Mouse (Mus musculus) thymus, postnatal 4 days (tissue): ENCODE measurements at regions not wholly inside any gene's neighbourhood (a gene's known extent, or its start where the extent isn't known, plus 50 kb on each side); places are given as distances from the start of the nearest gene placed in this dataset.
"Not testable (repeated sequence)": the region's sequence is repeated elsewhere in the genome, so short reads cannot be mapped to it uniquely, and the experiment has no call there.

ENCODE experiments used
- DNase-seq: peaks from one replicate; pipeline ENCODE4 v3.0.0; 2021

GRCm38 (mm10) chr12:109749711-109750243, 149.6 kb upstream of the Rtl1 start:
- DNase-seq, result peak; percentile 69

GRCm38 (mm10) chr12:109754986-109755385, 154.9 kb upstream of the Rtl1 start:
- DNase-seq, result no peak

GRCm38 (mm10) chr12:109764293-109764692, 164.2 kb upstream of the Rtl1 start:
- no peak for DNase-seq

- DNase-seq, result not testable (repeated sequence)
Measured at GRCm38 (mm10) chr12:109766602-109767001, 166.5 kb upstream of the Rtl1 start.

GRCm38 (mm10) chr12:109772543-109772942, 172.4 kb upstream of the Rtl1 start:
- DNase-seq, result no peak

- no peak for DNase-seq
Measured at GRCm38 (mm10) chr12:109773909-109774313, 173.8 kb upstream of the Rtl1 start.

- DNase-seq, result no peak
Measured at GRCm38 (mm10) chr12:109798846-109799245, 198.7 kb upstream of the Rtl1 start.

GRCm38 (mm10) chr12:109799395-109799794, 199.3 kb upstream of the Rtl1 start:
- no peak for DNase-seq

GRCm38 (mm10) chr12:109827241-109827915, 227.2 kb upstream of the Rtl1 start:
- DNase-seq, result no peak

GRCm38 (mm10) chr12:109830303-109831020, 230.3 kb upstream of the Rtl1 start:
- DNase-seq, result peak; percentile 40

GRCm38 (mm10) chr12:109832964-109833363, 232.8 kb upstream of the Rtl1 start:
- no peak for DNase-seq

- DNase-seq, result no peak
Measured at GRCm38 (mm10) chr12:109836521-109836920, 236.4 kb upstream of the Rtl1 start.

- DNase-seq, result no peak
Measured at GRCm38 (mm10) chr12:109839126-109839587, 239.0 kb upstream of the Rtl1 start.

GRCm38 (mm10) chr12:109839946-109840524, 239.9 kb upstream of the Rtl1 start:
- no peak for DNase-seq

GRCm38 (mm10) chr12:109844723-109845601, 244.8 kb upstream of the Rtl1 start:
- DNase-seq, result no peak

GRCm38 (mm10) chr12:109845602-109845906, 245.4 kb upstream of the Rtl1 start:
- DNase-seq, result no peak

GRCm38 (mm10) chr12:109856336-109856735, 256.2 kb upstream of the Rtl1 start:
- no peak for DNase-seq

- DNase-seq, result no peak
Measured at GRCm38 (mm10) chr12:109857705-109858104, 257.6 kb upstream of the Rtl1 start.

GRCm38 (mm10) chr12:109864826-109865225, 264.7 kb upstream of the Rtl1 start:
- no peak for DNase-seq

- DNase-seq, result no peak
Measured at GRCm38 (mm10) chr12:109871021-109871420, 270.9 kb upstream of the Rtl1 start.

GRCm38 (mm10) chr12:109874466-109874865, 274.3 kb upstream of the Rtl1 start:
- DNase-seq, result no peak

GRCm38 (mm10) chr12:109881108-109881507, 281.0 kb upstream of the Rtl1 start:
- DNase-seq, result no peak

- DNase-seq, result no peak
Measured at GRCm38 (mm10) chr12:109891206-109891605, 291.1 kb upstream of the Rtl1 start.
